Mouse (Mus musculus): ENCODE data around the gene Gm7995. TPM values are rescaled to one million over a fixed set of nuclear protein-coding genes. Genes with fewer than 3 reads are reported as not detected.

The Gm7995 gene
- total RNA-seq (2023) = not detected

GRCm38 (mm10) chr14:42309910-42310309 is at the start of gene Gm7995:
Gene Gm7995, plus strand, starts transcription at chr14:42310210.

DNA sequence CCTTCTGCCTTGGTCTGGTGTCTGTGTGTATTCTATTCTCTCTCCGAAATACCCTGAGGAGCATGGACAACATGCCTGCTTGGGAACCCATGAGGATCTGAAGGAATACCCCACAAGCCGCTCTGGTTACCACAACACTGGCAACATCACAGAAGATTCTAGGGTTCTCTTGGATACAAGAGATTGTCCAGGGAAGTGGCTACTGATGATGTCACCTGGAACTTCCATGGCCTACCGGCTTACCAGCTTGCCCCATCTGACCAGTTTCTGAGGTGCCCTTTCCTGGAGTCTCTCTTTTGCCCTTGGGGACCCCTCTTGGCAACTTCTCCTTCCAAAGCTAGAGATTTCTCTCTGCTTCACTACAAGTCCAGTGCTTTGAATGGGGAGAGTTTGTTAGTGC is 12.8 kb upstream of the Gm7995 start, which contains the start of gene Gm9611:
TSS of gene Gm9611 (minus strand) at position 101 of the 400 bp plus-strand sequence.

Other genes starting within 250 kb of the Gm7995 start
- not detected for gene Gm7951, start 192.8 kb upstream of the Gm7995 start, total RNA-seq (2023)
- not detected for gene Gm17027, start 147.6 kb upstream of the Gm7995 start, total RNA-seq (2023)
- gene Gm3573, start 119.4 kb upstream of the Gm7995 start, total RNA-seq (2023) = not detected
- not detected for gene Gm17026, start 50.2 kb upstream of the Gm7995 start, total RNA-seq (2023)
- not detected for gene Gm9611, start 12.9 kb upstream of the Gm7995 start, total RNA-seq (2023)
- gene Gm8005, start 129.5 kb downstream of the Gm7995 start, total RNA-seq (2023) = not detected
- gene Gm8011, start 153.7 kb downstream of the Gm7995 start, total RNA-seq (2023) = not detected
- gene Gm8020, start 192.1 kb downstream of the Gm7995 start, total RNA-seq (2023) = not detected
- gene Gm8024, start 214.1 kb downstream of the Gm7995 start, total RNA-seq (2023) = not detected

Measured in CD4-positive naive resting alpha-beta T cell, adult 57 days (primary cell).